Mouse (Mus musculus) ES-Bruce4 (cell line): ENCODE measurements at regions not wholly inside any gene's neighbourhood (a gene's known extent, or its start where the extent isn't known, plus 50 kb on each side); places are given as distances from the start of the nearest gene placed in this dataset.

ENCODE experiments used
- CTCF ChIP-seq: IDR thresholded peaks from one replicate; pipeline ENCODE4 v1.8.1; 2011; ENCODE audit warnings: low read depth, low read length
- POLR2A ChIP-seq: IDR thresholded peaks from one replicate; pipeline ENCODE4 v1.8.1; 2011; ENCODE audit warnings: low read length; ENCODE audit not compliant: insufficient read depth

DNA sequence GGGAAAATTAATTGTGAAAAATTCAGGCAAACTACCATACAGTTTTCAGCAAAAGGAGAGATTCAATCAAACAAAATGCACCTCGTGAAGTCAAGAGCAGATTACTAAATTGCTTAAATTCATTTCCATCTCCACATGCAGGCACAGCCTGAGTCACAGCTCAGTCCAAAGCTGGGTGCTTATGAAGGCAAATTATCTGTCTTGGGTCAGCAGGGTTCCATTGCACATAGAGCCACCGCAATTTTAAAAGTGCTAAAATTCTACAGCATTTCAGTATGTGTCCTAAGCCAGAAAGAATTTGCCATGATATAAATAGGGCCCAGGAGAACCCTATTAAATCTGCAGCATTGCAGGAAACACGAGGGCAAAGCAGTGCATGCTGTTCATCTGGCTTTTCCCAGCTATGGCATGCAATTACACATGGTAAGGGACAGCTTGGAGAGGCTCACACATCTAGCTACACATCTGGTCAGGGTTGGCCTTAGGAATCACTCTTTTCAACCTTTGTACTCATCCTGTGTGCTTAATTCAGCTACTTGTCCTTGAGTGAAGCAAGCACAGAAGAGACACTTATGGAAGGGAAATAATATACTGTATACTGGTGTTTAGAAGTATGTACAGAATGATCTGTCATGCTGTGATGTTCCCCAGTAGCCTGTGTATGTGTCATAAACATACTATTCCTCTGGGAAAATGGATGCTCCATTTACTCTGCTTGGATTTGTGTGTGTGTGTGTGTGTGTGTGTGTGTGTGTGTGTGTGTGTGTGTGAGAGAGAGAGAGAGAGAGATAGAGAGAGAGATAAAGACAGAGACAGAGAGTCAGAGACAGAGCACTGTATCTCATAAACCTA, 271.0 kb upstream of the Myo3a start:
- TF ChIP-seq POLR2A (no peak), CTCF (no peak)
